Mouse (Mus musculus): ENCODE results near the gene Sec24a.
"Not testable (repeated sequence)": the region's sequence is repeated elsewhere in the genome, so short reads cannot be mapped to it uniquely, and the experiment has no call there.

Sec24a gene

DNA sequence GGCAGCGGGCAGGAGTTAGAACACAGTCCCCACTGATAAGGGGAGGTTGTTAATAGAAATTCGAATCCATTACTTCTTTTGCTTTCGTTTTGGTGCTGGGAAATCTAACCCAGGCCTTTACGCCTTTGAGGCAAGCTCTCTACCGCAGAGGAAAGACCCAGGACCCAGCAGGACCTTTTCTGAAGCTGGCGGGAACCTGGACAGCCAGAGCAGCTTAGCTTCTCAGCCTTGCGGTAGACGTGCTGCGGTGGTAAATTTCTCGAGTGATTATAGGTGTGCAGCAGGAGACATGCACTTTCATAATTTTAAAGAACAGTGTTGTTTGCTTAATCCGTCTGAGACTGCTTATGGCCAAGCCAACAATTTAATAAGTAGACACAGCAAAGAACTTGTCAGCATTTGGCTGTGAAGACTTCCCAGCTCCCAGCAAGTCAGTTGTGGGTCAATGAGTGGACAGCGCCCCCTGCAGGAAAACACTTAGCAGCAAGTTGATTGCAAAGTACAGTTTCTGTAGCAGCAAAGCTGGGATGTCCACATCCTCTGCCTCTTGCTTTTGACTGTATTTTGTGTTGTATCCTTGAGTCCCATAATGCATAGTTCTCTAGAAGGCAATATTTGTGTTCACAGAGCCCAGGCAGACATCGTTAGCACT, 82.0 kb downstream of the Sec24a start:
- DNase-seq: peak; percentile 80

DNA sequence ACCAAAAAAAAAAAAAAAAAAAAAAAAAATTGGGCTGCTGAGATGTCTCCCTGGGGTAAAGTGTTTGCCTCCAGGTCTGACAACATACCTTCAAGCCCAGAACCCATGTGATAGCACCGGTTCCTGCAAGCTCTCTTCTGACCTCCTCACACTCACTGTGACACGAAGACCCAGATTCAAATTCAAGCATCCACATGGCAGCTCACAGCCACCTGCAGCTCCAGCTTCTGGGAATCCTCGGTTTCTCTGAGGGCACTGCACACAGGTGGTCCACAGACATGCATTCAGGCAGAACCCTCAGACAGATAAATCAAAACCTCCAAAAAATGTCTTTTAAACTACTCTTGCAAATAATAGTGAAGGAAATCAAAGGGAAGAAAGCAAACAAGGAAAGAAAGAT, 84.0 kb downstream of the Sec24a start:
- DNase-seq: no peak

DNA sequence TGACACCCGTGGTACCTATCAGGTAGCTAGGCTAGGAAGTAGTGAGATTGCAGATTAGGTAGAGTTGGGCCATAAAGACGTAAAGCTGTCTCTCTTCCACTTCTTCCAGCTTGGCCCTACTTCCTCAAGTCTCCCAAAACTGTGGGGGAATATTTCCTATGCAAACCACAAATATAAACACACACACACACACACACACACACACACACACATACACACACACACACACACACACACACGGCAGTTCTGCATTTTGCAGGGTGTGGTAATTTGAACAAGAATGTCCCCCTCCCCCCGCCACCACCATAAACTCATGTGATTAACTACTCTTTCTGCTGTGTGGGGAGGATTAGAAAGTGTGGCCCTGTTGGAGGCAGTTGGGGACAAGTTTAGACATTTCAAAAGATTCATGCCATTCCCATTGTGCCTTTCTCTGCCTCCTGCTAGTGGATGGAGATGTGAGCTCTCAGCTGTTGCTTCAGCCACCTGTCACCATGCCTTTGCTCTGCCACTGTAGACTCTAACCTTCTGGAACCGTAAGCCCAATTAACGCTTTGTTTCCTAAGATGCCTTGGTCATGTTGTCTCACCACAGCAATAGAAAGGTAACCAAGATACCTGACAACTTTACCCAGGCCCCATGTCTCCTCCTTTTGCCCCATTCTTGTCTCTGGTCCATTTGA, 85.6 kb downstream of the Sec24a start:
- DNase-seq: no peak

DNA sequence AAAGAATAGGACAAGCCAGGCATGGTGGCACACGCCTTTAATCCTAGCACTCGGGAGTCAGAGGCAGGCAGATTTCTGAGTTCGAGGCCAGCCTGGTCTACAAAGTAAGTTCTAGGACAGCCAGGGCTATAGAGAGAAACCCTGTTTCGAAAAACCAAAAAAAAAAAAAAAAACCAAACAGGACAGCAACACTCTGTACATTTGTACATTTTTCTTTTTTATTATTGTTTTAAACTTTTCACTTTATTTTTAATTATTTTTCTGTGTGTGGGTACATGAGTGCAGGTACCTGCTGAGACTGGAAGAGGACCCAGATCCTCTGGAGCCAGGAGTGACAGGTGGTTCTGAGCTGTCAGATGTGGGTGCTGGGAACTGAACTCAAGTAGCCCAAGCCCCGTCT, 88.0 kb downstream of the Sec24a start:
- no peak for DNase-seq

DNA sequence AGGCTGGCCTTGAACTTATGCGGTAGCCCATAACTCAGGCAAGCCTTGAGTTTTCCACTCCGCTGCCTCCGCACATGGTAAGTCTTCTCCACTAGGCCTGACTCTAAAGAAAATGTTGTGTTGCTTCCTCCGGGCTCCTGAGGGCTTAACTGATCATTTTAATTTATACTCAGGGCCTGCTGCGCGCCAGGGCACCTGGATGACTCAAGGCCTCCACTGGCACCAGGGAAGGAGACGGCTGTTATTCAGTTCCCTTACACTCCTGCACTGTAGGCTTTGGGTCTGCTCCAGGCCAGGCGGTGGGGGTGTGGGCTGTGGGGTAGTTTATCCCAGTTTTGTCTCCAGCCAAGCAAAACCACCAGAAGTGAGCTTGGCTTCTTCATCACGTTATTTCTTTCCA, 90.1 kb downstream of the Sec24a start:
- no peak for DNase-seq

DNA sequence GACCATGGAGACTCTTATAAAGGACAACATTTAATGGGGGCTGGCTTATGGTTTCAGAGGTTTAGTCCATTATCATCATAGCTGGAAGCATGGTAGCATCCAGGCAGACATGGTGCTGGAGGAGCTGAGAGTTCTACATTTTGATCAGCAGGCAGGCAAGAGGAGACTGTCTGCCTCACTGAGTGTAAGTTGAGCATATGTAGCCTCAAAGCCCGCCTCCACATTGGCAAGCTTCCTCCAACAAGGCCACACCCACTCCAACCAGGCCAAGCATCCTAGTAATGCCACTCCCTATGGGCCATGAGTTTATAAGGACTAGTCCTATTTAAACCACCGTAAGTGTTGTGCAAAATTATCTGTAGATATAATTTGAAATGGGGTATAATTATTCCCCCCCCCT, 92.1 kb downstream of the Sec24a start:
- no peak for DNase-seq

DNA sequence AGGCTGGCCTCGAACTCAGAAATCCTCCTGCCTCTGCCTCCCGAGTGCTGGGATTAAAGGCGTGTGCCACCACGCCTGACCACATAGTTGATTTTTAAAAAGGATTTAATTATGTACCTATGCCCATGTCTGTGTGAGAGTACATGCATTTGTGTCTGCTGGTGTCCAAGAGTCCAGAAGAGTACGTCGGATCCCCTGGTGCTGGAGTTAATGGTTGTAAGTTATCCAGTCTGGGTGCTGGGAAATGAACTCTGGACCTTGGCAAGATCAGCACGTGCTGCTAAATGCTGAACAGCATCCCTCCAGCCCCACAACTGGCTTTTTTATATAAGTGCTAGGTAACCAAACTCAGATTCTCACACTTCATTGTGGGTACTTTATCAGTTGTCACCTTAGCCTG, 92.6 kb downstream of the Sec24a start:
- no peak for DNase-seq

DNA sequence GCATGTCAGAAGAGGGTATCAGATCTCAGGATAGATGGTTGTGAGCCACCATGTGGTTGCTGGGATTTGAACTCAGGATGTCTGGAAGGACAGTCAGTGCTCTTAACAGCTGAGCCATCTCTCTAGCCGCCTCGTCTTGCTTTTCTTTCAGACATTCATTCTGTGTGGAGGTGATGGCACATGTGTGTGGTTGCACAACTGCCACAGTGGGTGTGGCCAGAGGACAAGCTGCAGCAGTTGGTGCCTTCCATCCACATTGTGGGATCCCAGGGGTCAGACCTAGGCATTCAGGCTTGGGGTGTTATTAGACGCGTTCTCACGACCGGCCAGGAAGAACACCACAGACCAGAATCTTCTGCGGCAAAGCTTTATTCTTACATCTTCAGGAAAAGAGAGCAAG, 98.7 kb downstream of the Sec24a start:
- DNase-seq: not testable (repeated sequence)

DNA sequence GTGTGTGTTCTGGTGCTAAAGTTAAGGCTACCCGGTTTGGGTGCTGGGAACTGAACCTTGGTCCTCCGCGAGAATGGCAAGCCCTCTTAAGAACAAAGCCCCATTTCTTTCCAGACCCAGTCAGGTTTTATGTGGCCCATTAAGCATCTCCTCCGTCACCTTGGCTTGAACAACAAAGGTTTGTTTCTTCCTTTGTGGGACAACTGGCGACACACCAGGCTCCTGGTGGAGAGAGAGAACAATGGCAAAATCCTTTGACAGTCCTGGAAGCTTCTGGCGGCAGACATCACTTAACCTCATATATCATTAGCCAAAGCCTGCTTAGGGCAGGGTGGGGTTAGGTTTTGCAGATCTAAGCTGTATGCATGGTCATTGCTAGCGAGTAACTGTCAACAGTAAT, 100.8 kb downstream of the Sec24a start:
- DNase-seq: no peak

DNA sequence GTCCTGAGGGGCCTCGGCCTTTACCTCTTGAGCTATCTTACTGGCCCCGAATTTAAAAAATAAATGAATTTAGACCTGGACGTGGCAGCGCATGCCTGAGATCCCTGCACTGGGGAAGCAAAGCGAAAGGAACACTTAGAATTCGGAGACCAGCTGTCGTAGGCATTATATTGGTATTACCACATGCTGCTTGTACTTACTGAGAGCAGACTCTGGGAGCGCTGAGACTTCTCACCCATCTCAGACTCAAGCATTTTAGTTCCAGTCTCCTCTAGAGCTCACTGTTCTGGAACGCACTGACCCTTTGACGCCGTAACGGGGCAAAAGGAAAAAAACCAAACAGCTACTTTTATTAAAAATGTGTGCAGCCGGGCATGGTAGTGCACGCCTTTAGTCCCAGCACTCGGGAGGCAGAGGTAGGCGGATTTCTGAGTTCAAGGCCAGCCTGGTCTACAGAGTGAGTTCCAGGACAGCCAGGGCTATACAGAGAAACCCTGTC, 101.5 kb downstream of the Sec24a start:
- no peak for DNase-seq

DNA sequence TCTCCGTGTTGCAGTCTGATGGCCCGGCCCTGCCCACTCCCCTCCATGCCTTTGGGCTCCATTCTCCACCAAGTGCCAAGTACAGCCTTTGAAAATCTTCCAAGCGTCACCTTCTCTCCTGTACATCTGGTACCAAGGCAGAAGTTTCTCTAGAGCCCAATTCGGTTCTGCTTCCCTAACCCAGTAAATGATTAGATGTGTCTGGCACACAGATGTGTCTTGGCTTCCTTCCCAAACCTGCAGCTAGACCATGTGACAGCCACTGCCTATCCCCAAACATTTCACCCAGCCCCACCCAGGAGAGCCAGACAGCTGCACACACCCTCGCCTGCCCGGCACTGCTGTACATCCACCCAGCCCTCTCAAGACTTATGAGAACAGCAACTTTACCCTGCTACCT, 104.7 kb downstream of the Sec24a start:
- no peak for DNase-seq

DNA sequence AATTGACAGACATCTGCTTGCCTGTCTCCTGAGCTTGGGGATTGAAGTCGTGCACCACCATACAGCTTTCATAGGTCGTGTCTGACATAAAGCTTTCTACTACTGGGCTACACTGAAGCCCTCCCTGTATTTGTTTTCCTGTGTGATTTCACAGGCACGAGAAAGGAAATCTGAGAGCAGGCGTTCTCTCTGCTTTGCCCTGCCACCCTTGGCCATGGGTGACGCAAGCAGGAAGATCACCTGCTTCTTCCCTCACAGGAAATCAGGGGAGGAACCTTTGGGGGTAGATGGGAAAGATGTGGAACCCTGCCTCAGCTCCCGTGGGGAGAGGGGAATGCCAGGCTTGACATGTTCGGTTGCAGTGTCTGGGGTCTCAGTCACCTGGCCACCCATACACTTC, 105.1 kb downstream of the Sec24a start:
- no peak for DNase-seq

DNA sequence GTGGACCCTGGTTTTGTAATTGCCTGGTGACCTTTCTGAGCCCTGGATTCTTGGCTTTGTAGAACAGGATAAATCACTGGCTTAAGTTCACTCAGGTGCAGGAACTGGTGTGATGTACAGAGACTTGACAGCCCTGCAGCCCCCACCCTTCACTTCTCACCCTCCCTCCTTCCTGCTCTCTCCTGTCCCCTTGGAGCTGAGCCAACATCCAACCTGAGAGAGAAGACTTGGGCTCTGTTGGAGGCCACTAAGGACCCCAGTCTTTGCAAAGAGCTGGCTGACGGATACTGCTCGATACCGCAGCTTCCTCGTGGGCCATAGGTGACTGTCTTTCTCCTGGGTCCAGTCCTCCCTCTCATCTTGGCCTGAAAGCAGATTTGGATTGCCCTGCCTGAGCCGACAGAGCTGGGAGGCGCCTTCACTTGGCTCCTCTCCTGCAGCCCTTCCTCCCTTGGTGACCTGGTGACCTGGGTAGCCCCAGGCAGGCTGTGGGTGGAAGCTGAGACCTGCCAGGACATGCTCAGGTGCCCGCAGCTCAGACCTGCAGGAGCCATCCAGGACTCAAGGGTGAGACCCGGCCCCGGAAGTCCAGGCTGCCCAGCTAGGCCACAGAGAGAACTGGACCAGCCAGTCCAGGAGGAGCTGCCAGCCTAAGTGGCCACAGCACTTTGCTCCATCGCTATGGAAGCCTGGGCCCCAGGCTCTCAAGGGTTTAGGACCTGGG, 106.5 kb downstream of the Sec24a start:
- DNase-seq: no peak

DNA sequence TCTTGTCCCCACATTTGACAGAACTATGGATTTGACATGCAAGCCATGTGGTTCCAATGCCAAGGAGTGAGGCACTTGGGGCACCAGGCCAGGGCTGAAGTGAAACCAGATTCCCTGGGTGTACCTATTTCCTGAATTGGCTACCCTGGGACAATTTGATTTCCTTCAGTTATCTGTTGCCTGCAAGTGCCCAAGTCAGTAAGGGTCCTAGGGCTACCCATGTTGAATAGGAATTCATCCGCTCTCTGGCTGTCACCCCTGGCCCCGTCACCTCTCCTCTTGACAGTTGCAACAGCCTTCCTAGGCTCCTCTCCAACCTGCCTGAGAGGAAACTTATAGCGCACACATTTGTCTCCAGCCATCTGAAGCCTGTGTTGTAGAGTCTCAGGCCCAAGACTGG, 108.5 kb downstream of the Sec24a start:
- no peak for DNase-seq

DNA sequence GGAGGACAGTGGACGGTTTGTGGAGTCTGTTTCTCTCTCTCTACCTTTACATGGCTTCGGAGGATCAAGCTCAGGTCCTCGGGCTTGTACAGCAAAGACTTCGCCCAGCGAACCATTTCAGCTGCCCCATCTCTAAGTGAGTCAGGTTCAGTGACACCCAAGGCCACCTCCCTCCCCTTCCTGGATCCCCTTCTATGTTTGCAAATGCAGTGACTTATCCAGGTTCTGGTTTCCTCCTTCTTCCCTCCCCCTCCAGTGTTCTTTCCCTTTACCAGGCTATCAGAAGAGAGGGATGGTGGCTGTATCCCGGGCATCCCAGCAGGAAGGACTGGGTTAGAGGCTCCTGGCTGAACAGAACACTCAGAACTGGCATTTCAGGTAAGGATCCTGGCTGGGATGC, 109.7 kb downstream of the Sec24a start:
- DNase-seq: no peak

DNA sequence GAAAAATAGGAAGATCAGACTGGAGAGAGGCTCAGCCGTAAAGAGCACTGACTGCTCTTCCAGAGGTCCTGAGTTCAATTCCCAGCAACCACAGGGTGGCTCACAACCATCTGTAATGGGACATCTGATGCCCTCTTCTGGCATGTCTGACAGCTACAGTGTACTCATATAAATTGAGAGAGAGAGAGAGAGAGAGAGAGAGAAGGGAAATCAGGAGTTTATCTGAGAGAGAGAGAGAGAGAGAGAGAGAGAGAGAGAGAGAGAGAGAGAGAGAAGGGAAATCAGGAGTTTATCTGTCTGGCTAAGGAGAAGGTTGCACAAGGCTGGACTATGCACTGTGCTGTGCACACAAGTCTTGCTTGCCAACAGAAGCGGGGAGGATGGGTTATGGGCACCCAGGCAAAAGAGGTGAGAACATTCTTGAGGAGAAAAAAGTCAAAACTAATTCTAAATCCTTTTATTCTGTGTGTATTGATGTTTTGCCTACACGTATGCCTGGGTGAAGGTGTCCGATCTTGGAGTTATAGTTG, 110.5 kb downstream of the Sec24a start:
- DNase-seq: no peak

DNA sequence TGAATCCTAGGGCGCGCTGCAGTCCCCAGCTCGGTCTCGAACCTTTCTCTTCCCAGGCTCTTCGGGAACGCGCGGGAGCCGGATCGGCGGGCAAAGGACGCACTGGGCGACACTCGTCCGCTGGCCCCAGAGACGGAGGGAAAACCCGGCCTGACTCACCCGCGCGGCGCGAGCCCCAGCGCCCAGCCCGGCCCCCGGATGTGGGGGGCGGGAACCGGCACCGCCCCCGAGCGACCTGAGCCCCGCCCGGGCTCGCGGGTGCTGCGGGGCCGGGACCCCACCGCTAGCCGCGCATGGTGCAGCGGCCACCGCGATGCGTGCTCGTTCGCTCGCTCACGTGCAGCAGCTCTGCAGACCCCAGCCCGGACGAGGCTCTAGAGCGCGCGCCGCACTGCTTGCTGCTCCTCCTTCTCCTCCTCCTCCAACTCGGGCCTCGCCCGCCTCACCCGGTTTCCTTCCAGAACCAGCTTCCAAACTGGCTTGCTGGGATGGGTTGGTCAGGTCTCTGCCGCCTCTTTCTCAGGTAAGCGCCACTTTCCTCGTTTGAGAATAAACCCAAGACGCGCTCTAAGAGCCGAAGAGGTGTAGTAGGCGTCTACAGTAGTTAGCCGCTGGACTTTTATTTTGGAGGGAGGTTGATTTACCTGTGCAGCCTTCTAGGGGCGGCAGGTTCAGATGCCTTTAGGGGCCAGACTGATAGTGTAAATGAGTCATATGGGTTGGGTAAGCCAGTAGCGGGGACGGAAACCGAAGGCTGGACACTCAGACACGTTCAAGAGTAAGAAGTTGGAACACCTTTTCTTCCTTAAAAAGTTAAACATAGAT, 112.5 kb downstream of the Sec24a start, which contains the start of the genes N4bp3 and D930048N14Rik:
Gene N4bp3, minus strand, starts transcription at position 152 of the 825 bp plus-strand sequence.
Gene D930048N14Rik, plus strand, starts transcription at position 264 of the 825 bp plus-strand sequence.
- peak; percentile 53 for DNase-seq

DNA sequence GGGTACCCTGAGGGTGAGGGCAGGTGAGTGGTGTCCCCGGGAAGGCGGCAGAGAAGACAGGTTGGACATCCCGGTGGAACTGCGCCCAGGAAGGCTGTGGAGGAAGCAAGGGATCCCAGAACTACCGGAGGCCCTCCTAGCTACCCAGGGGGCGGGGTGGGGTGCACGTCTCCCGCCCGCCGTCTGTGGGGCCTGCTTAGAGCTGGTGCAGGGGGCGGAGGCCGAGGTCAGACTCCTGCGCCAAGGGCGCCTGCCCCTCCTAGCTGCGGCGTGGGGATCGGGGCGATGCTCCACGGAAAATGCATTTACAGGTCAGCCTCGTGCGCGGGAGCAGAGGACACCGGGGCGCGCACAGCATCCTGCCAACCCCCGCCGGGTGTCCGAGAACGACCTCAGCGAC, 113.2 kb downstream of the Sec24a start:
- peak; percentile 48 for DNase-seq

DNA sequence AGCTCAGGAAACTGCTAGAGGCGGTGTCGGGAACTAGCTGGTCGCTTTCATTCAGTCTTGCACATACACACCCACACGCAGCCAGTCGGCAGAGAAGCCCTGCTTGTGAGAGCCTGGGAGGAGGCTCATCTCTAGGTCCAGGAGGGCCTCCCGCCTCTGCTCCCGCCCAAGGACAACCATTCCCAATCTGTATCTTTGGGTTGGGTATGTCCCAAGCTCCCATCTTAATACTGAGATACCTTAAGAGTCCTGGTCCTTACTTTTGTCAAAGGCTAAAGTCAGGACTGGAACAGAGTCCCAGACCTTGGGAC, 113.6 kb downstream of the Sec24a start:
- no peak for DNase-seq

DNA sequence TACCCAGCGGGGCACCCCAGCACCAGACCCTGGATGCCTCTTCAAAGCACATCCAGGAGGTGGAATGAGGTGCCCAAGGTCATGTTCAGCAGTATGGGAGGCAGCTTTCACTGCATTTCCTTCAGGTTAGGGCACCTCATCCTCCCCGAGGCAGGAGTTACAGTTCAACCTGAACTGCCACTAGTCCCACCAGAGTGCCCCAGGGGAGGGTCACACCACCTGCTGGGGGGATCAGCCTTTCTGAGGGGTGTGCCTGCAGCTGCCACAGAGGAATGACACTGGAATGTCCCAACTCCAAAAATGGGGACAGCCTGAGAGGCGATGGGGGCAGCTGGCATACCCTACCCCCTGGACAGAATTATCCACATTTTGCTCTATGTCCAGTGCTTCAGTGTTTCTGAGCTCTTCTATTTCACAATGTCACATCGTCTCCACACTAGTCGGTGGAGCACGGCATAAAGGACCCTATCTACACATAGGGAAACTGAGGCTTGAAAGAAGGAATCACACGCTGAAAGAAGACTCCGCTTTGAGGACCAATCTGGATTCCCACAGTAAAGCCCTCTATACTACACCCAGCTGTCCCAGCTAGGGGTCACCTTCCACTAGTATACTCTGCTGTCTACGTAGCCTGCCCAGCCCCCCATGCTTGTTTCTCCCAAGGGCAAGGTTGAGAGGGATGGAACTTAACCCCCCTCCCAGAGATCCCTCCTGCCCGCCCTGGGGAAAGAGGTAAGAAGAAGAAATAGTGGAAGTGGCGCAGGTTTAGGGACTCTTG, 114.1 kb downstream of the Sec24a start:
- DNase-seq: no peak

DNA sequence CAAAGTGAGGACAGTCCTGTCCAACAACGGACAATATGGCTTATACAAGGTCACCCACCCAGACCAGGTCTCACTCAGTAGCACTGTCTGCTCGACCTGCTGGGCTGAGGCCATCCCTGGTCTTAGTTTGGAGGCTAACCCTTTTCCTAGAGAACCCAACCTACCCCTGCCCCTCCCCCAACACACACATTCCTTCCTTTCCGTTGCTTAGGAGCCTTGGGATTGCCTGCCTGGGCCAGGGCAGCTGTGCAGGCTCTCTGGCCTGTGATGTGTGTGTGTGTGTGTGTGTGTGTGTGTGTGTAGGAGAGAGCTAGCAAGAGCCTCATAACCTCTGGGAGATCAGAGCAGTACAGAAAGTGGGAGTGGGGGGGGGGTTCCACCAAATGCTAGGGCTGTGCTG, 114.9 kb downstream of the Sec24a start:
- DNase-seq: no peak

Measured in cerebellum, adult 9-11 months (tissue).